Mouse (Mus musculus) heart, adult 2 months (tissue): Measurements from ENCODE around the gene Slc25a29. TPM values are rescaled to one million over a fixed set of nuclear protein-coding genes. Genes with fewer than 3 reads are reported as not detected.

ENCODE experiments used
- DNase-seq, 2 experiments: peaks; one replicate each; pipeline ENCODE4 v3.0.0; 2021
- H3K27ac ChIP-seq: fragments of 200-600 bp; 2 replicates; pipeline ENCODE4 v1.8.1; 2022
- H3K27me3 ChIP-seq: fragments of 200-500 bp; 2 replicates; pipeline ENCODE4 v1.6.1; 2012; ENCODE audit warnings: mild to moderate bottlenecking, low read length, inconsistent platforms, mixed read lengths; ENCODE audit not compliant: control insufficient read depth, insufficient read depth
- H3K36me3 ChIP-seq: fragments of 200-500 bp; 2 replicates; pipeline ENCODE4 v1.6.1; 2012; ENCODE audit warnings: low read length, inconsistent platforms; ENCODE audit not compliant: control insufficient read depth, insufficient read depth
- H3K4me1 ChIP-seq: fragments of 200-500 bp; 2 replicates; pipeline ENCODE4 v1.6.1; 2011; ENCODE audit warnings: low read length; ENCODE audit not compliant: control insufficient read depth, insufficient read depth
- H3K4me3 ChIP-seq: fragments of 200-600 bp; 2 replicates; pipeline ENCODE4 v1.8.1; 2022
- H3K79me2 ChIP-seq: fragments of 200-500 bp; replicated peaks from 2 replicates; pipeline ENCODE4 v1.6.1; 2012; ENCODE audit warnings: mild to moderate bottlenecking, inconsistent platforms, low read length, moderate library complexity, mixed read lengths; ENCODE audit not compliant: control insufficient read depth, insufficient read depth
- H3K9ac ChIP-seq: fragments of 200-500 bp; 2 replicates; pipeline ENCODE4 v1.6.1; 2012; ENCODE audit warnings: low read depth, mild to moderate bottlenecking, control low read depth, inconsistent platforms, low read length, mixed read lengths
- CTCF ChIP-seq: fragments of 200-600 bp; IDR thresholded peaks from 2 replicates; pipeline ENCODE4 v1.8.1; 2022; ENCODE audit warnings: antibody characterized with exemption, mild to moderate bottlenecking, moderate library complexity
- EP300 ChIP-seq: fragments of 200-500 bp; IDR thresholded peaks from 2 replicates; pipeline ENCODE4 v1.6.1; 2011; ENCODE audit warnings: low read depth, low read length, control low read depth; ENCODE audit not compliant: insufficient read depth
- POLR2A ChIP-seq: fragments of 200-500 bp; IDR thresholded peaks from 2 replicates; pipeline ENCODE4 v1.6.1; 2011; ENCODE audit warnings: mild to moderate bottlenecking, low read depth, low read length, control low read depth; ENCODE audit not compliant: insufficient read depth
- WGBS: fragments of 180-500 bp; shearing (Covaris S2); methylation state at CpG from one replicate; pipeline ENCODE4 v1.1.7; 2018; 5-methylcytosine and 5-hydroxymethylcytosine counted together
- intact Hi-C: fragments of 180-260 bp; cut with DNase I; formaldehyde crosslinking; loops from one replicate; pipeline ENCODE4 v1.15.1; 2025
- polyA plus RNA-seq: library from polyadenylated mRNA; depleted of rRNA; stranded (reverse); fragments of >200 nt; gene quantifications from 2 replicates; pipeline ENCODE4 v1.2.3, GENCODE M21; 2012
- total RNA-seq, 2 experiments: library from RNA; stranded (reverse); gene quantifications; 2 replicates each; pipeline ENCODE4 v1.2.3; 2021

Slc25a29 gene
- total and polyA plus RNA-seq, 3 experiments, result 8.0 to 16.8 (median 14.2) TPM

DNA sequence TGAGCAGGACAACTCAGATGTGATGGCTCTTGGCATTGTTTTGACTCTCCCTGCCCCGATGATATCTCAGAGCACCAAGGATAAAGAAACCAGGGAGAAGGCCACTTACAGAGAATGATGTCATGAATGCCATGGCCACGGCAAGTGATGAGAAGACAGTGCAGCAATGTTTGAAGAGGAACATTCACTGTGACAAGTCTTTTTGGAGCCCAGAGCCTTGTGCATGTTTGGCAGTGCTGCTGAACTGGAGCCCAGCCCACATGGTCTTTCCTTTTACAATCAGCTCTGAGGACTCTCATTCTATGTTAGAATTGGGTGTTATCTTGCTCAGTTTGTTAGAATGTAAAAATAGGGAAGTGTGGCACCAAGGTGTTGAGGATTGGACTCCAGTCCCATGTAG is 27.2 kb downstream of the Slc25a29 start:
- Histone ChIP-seq H3K36me3 (peaks cover 35% of the 10 kb centered on the region), H3K27me3 (no peaks in the 10 kb centered on the region), H3K79me2 (peaks cover 8% of the 10 kb centered on the region), H3K4me3 (no peak overlapping the region), H3K27ac (no peak overlapping the region), H3K4me1 (peaks cover 12% of the 10 kb centered on the region), H3K9ac (no peak overlapping the region)
- 27% methylated on average over 2 of the region's 2 CpGs for WGBS
- intact Hi-C loops, result no loop called here
- no peak for DNase-seq
- TF ChIP-seq POLR2A (no peak), EP300 (no peak), CTCF (no peak)

DNA sequence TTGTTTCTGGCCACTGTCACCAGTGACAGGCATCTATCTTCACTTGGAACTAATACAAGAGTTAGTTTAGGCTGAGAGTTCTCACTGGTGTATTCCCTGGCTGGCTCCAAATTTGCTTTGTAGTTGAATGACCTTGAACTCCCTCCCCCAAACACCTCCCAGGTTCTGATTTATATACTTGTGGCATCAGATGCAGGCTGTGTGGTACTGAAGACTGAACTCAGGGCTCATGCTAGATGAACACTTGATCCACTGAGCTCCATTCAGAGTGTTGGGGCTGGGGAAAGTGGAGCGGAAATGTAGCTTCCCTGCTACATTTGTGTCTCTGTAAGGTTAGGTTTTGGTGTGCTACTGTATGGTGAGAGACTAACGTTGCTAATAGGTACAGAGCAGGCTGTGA is 31.3 kb downstream of the Slc25a29 start:
- Histone ChIP-seq H3K4me1 (peaks cover 26% of the 10 kb centered on the region), H3K4me3 (no peak overlapping the region), H3K79me2 (peaks cover 14% of the 10 kb centered on the region), H3K27me3 (no peaks in the 10 kb centered on the region), H3K9ac (no peak overlapping the region), H3K27ac (no peak overlapping the region), H3K36me3 (peaks cover 46% of the 10 kb centered on the region)
- DNase-seq, result no peak
- TF ChIP-seq CTCF (no peak), EP300 (no peak)
- intact Hi-C loops, result no loop called here
- 60% methylated on average over 2 of the region's 2 CpGs for WGBS

DNA sequence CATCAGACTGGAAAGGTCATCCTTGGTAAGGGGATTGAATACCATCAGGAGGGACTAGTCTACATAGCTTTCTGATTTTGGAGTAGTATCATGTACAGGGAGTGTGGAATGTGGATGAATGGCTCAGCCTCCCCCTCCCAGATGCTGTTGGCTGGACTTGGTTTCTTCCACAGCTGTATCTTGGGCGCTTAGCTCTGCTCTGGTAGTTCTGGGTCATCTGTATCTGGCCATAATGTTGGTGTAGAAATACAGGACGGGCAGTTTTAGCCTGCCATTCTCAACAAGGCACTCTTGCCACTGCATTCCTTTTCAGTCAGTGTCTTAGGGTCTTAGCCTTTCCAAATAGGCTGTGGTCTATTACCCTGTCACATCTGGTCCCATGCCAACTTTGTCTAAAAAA is 34.1 kb downstream of the Slc25a29 start:
- Histone ChIP-seq H3K79me2 (peaks cover 16% of the 10 kb centered on the region), H3K27ac (no peak overlapping the region), H3K36me3 (peaks cover 31% of the 10 kb centered on the region), H3K9ac (no peak overlapping the region), H3K4me1 (peaks cover 21% of the 10 kb centered on the region), H3K4me3 (no peak overlapping the region), H3K27me3 (no peaks in the 10 kb centered on the region)
- DNase-seq, result no peak
- intact Hi-C loops, result no loop called here
- TF ChIP-seq POLR2A, result no peak
- TF ChIP-seq CTCF, result no peak
- no peak for TF ChIP-seq EP300
- WGBS, result 41% methylated on average over 2 of the region's 2 CpGs

DNA sequence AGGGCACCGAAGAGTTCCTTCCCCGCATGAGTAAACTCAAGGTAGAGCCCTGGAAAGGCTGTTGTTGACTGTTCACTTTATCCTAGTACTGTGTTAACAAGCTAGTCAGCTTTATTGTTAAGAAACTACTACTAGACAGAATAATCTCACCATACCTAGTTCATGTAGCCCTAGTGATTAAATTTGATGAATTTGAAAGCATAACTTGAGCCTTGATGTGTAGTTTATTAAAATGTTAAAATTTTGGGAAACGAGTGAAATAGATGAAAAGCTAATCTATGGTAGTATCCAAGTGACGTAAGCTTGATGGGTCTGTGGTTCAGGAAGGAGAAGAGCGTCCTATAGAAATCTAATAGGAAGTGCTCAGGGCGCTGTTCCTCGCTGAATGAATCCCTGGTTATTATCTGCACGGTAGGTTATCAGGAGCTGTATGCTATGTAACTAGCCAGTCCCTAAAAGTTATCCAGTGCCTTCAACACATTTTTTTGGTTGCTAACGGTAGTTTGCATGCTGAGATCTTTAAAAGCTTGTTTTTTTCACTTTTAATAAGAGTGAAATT is 40.6 kb downstream of the Slc25a29 start:
- Histone ChIP-seq H3K27ac (peak overlapping the region; percentile 92), H3K4me3 (peak overlapping the region; percentile 93), H3K79me2 (peaks cover 4% of the 10 kb centered on the region), H3K27me3 (no peaks in the 10 kb centered on the region), H3K9ac (peak overlapping the region; percentile 96), H3K4me1 (peaks cover 7% of the 10 kb centered on the region), H3K36me3 (peaks cover 18% of the 10 kb centered on the region)
- 4% methylated on average over 9 of the region's 9 CpGs for WGBS
- DNase-seq, result no peak
- intact Hi-C loops, result loop anchor here (2.0 to 10.0 kb wide), 3 partner anchors 40 to 610 kb away; partner anchors contain the start of genes Slc25a29, Wars and Wdr25
- TF ChIP-seq CTCF (no peak), POLR2A (no peak)

DNA sequence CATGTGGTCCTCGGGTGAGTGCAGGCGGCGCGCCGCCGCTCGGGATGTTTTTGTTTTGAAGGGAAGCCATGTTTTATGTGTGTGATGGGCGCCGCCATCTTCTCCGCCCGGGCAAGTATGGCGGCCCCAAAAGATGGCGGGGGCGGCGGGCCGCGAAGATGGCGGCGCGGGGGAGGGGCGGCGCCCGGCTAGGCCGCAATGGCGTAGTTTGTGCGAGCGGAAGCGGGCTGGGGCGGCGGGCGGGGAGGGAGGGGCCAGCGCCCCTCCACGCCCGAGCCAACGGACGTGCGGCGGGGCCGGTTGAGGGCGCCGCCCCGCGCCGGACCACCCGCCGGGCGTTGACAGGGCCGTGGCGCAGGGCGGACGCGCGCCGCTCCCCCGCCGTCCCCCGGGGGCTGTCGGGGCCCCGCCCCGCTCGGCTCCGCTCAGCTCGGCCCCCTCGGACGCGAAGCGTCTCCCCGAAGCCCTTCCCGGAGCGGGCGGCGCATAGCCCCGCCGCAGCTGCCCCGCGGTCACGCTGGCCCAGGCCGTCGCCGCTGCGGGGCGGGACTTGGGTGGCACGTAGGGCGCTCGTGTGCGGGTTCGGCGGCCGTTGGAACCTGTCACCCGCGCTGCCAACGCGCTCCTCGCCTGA is 41.5 kb downstream of the Slc25a29 start:
- TF ChIP-seq CTCF (no peak), POLR2A (peak; percentile 16; the same call in 1 of the 2 replicates)
- peak; percentile 89 to 91 for DNase-seq
- peaks cover 4% of the 10 kb centered on the region for H3K79me2 ChIP-seq
- H3K9ac ChIP-seq, result peak overlapping the region; percentile 96
- peaks cover 11% of the 10 kb centered on the region for H3K36me3 ChIP-seq
- H3K4me1 ChIP-seq, result peaks cover 2% of the 10 kb centered on the region; the same call in 1 of the 2 replicates
- intact Hi-C loops, result loop anchor here (2.0 to 10.0 kb wide), 3 partner anchors 41 to 609 kb away; partner anchors contain the start of genes Slc25a29, Wars and Wdr25
- H3K27ac ChIP-seq, result peak overlapping the region; percentile 92
- no peaks in the 10 kb centered on the region for H3K27me3 ChIP-seq
- WGBS, result 2% methylated on average over 91 of the region's 94 CpGs
- H3K4me3 ChIP-seq, result peak overlapping the region; percentile 93

DNA sequence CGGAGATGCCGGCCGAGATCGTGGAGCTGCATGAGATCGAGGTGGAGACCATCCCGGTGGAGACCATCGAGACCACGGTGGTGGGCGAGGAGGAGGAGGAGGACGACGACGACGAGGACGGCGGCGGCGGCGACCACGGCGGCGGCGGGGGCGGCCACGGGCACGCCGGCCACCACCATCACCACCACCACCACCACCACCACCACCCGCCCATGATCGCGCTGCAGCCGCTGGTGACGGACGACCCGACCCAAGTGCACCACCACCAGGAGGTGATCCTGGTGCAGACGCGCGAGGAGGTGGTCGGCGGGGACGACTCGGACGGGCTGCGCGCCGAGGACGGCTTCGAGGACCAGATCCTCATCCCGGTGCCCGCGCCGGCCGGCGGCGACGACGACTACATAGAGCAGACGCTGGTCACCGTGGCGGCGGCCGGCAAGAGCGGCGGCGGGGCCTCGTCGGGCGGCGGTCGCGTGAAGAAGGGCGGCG is 42.2 kb downstream of the Slc25a29 start:
- no peaks in the 10 kb centered on the region for H3K4me1 ChIP-seq
- DNase-seq, result peak; percentile 41 to 53
- H3K79me2 ChIP-seq, result peaks cover 3% of the 10 kb centered on the region
- H3K27me3 ChIP-seq, result no peaks in the 10 kb centered on the region
- peak overlapping the region; percentile 93 for H3K4me3 ChIP-seq
- peaks cover 9% of the 10 kb centered on the region for H3K36me3 ChIP-seq
- intact Hi-C loops, result loop anchor here (2.0 to 10.0 kb wide), 3 partner anchors 29 to 609 kb away; partner anchors contain the start of genes Wars and Wdr25
- 1% methylated on average over 52 of the region's 71 CpGs for WGBS
- no peak for TF ChIP-seq POLR2A
- TF ChIP-seq EP300, result no peak
- no peak for TF ChIP-seq CTCF
- peak overlapping the region; percentile 92 for H3K27ac ChIP-seq
- peak overlapping the region; percentile 95 for H3K9ac ChIP-seq
